Mouse (Mus musculus): Measurements from ENCODE around the gene C9. TPM values are rescaled to one million over a fixed set of nuclear protein-coding genes. Genes with fewer than 3 reads are reported as not detected.

The C9 gene
- polyA plus RNA-seq, 1 experiment: not detected

DNA sequence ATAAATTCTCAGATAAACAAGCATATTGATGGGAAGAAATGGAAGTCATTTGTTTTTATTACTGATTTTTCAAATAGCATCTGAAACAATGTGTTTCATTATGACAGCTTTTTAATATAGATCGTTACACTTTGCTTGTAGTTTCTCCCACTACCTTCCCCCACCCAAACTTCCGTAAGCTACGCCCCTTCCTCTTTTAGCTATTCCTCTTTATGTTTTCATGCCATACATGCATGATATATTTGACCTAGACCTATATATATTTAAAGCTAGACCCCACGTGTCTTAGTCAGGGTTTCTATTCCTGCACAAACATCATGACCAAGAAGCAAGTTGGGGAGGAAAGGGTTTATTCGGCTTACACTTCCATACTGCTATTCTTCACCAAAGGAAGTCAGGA, 29.8 kb upstream of the C9 start:
- no peak overlapping the region for H3K4me3 ChIP-seq (replicated peaks; ENCODE audit: extremely low read depth, low read depth, low read length)
- 66% methylated on average over 5 of the region's 5 CpGs for WGBS
- H3K4me1 ChIP-seq (ENCODE audit: control insufficient read depth, insufficient read depth, low read length): no peaks in the 10 kb centered on the region
- no peak for DNase-seq
- TF ChIP-seq CTCF (IDR thresholded peaks at IDR 0.05; ENCODE audit: insufficient read depth, low read length): no peak
- TF ChIP-seq POLR2A (IDR thresholded peaks at IDR 0.05; ENCODE audit: borderline replicate concordance, extremely low read depth, low read depth, low read length): no peak

DNA sequence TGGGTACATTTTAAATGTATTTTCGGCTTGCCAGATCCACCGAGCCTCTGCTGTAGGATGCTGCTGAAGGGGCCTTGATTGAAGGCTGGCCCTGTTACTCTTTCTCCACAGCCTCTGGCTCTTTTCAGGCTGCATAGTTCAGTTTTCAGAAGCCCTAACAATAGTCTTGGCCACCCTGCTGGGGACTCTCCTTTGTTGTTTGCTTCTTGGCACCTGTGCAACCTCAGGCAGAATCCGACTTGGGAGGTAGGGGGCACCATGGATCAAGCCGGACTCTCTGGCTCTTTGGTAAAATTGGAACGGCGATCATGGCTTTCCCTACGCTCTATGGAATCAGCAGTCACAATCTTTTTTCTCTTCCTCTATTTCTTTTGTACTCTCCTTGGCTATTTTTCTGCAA, 13.3 kb upstream of the C9 start:
- DNase-seq: no peak
- Histone ChIP-seq H3K4me1 (ENCODE audit: control insufficient read depth, insufficient read depth, low read length) (no peaks in the 10 kb centered on the region; the same call in 1 of the 2 replicates), H3K4me3 (replicated peaks; ENCODE audit: extremely low read depth, low read depth, low read length) (no peak overlapping the region)
- TF ChIP-seq POLR2A (IDR thresholded peaks at IDR 0.05; ENCODE audit: borderline replicate concordance, extremely low read depth, low read depth, low read length) (no peak), CTCF (IDR thresholded peaks at IDR 0.05; ENCODE audit: insufficient read depth, low read length) (no peak)
- 81% methylated on average over 7 of the region's 7 CpGs for WGBS

DNA sequence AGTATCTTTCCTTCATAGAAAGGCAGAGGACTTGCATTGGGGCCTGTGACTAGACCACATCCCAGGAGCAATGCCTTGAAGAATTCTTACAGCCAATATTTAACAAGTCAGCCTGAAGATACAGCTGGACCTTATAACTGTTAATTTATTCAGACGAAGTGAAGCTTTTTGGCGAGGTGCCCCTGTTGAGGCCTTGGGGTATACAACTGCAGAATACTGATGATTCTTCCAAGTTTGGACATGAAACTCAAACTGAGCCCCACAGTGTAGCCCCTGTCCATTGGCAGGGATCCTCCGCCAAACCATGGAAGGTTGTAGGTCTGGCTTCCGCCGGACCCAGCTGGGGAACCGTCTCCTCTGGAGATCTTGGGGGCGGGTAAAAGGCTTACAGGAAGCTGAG, 12.7 kb upstream of the C9 start:
- WGBS: 77% methylated on average over 7 of the region's 7 CpGs
- H3K4me3 ChIP-seq (replicated peaks; ENCODE audit: extremely low read depth, low read depth, low read length): no peak overlapping the region
- H3K4me1 ChIP-seq (ENCODE audit: control insufficient read depth, insufficient read depth, low read length): no peaks in the 10 kb centered on the region; the same call in 1 of the 2 replicates
- TF ChIP-seq POLR2A (IDR thresholded peaks at IDR 0.05; ENCODE audit: borderline replicate concordance, extremely low read depth, low read depth, low read length) (no peak), CTCF (IDR thresholded peaks at IDR 0.05; ENCODE audit: insufficient read depth, low read length) (no peak)
- no peak for DNase-seq

DNA sequence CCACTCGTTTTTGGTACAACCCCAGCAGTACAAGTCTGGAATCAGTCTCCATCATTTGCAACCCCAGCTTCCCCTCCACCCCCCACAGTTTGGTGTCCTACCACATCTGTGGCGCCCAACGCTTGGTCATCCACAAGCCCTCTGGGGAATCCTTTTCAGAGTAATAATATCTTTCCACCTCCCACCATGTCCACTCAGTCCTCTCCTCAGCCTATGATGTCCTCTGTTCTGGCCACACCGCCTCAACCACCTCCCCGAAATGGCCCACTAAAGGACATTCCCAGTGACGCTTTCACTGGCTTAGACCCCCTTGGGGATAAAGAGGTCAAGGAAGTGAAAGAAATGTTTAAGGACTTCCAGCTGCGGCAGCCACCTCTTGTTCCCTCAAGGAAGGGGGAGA, 9.8 kb upstream of the C9 start:
- WGBS: 82% methylated on average over 7 of the region's 7 CpGs
- H3K4me1 ChIP-seq (ENCODE audit: control insufficient read depth, insufficient read depth, low read length): no peaks in the 10 kb centered on the region; the same call in 1 of the 2 replicates
- H3K4me3 ChIP-seq (replicated peaks; ENCODE audit: extremely low read depth, low read depth, low read length): no peak overlapping the region
- no peak for DNase-seq
- TF ChIP-seq CTCF (IDR thresholded peaks at IDR 0.05; ENCODE audit: insufficient read depth, low read length) (no peak), POLR2A (IDR thresholded peaks at IDR 0.05; ENCODE audit: borderline replicate concordance, extremely low read depth, low read depth, low read length) (no peak)

DNA sequence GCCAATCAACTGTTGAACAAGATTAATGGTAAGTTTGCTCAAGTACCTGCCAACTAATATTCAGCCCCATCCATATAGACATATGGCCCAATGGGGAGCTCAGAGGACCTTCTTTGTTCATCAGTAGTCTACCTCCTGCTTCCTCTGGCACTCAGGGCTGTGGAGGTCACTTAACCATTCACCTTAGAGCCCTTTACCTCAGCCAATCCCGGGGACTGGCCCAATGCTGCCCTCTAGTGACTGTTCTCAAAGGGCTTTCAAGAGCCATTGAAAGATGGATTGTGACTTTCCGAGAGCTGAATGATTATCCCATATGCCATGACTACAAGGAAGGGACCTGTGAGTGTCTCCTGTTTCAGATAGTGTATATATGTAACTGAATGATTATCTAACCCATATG, 9.4 kb upstream of the C9 start:
- TF ChIP-seq POLR2A (IDR thresholded peaks at IDR 0.05; ENCODE audit: borderline replicate concordance, extremely low read depth, low read depth, low read length) (no peak), CTCF (IDR thresholded peaks at IDR 0.05; ENCODE audit: insufficient read depth, low read length) (peak; percentile 68)
- no peaks in the 10 kb centered on the region; the same call in 1 of the 2 replicates for H3K4me1 ChIP-seq (ENCODE audit: control insufficient read depth, insufficient read depth, low read length)
- WGBS: 25% methylated on average over 2 of the region's 2 CpGs
- no peak overlapping the region for H3K4me3 ChIP-seq (replicated peaks; ENCODE audit: extremely low read depth, low read depth, low read length)
- peak; percentile 31 for DNase-seq

DNA sequence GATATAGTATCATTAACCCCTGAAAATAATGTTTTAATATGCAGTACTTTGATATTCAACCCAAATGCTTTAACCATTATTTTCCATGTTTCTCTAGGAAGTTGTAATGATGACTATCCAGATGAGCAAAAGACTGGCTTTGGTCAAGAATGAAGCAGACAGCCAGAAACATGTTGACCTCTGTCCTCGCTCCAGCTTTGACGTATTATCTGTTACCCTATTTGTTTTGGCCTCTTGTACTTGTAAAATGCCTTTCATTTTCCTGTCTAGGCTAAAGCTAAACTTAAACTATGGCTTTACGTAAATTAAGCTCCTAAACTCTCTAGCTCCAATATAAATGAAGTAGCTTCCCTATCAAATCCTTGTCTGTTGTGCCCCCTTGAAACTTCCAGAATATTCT, 6.4 kb upstream of the C9 start:
- no peak overlapping the region for H3K4me3 ChIP-seq (replicated peaks; ENCODE audit: extremely low read depth, low read depth, low read length)
- 61% methylated on average over 3 of the region's 3 CpGs for whole genome bisulfite sequencing
- DNase-seq: no peak
- TF ChIP-seq CTCF (IDR thresholded peaks at IDR 0.05; ENCODE audit: insufficient read depth, low read length): no peak
- no peak for TF ChIP-seq POLR2A (IDR thresholded peaks at IDR 0.05; ENCODE audit: borderline replicate concordance, extremely low read depth, low read depth, low read length)
- no peaks in the 10 kb centered on the region for H3K4me1 ChIP-seq (ENCODE audit: control insufficient read depth, insufficient read depth, low read length)

DNA sequence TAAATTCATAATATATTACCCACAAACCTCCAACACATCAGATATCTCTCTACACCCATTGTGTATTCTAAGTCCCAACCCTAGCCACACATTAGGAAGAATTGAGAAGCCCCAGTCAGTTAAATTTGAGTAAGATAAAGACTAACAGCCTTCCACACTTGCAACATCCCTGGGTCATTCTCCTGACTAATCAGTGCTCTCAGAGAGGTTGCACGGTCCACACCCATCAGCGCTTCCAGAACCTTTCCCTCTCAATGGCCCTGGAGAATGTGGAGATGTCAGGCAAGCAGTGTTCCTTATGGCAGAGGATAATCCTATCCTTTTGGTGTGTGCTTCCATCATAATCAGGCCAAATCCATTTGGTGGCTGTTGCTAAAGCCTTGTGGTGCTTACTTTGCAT, 675 bp upstream of the C9 start:
- Histone ChIP-seq H3K4me3 (replicated peaks; ENCODE audit: extremely low read depth, low read depth, low read length) (no peak overlapping the region), H3K4me1 (ENCODE audit: control insufficient read depth, insufficient read depth, low read length) (no peaks in the 10 kb centered on the region)
- TF ChIP-seq CTCF (IDR thresholded peaks at IDR 0.05; ENCODE audit: insufficient read depth, low read length) (no peak), POLR2A (IDR thresholded peaks at IDR 0.05; ENCODE audit: borderline replicate concordance, extremely low read depth, low read depth, low read length) (no peak)
- WGBS: 82% methylated on average over 2 of the region's 2 CpGs
- DNase-seq: no peak

DNA sequence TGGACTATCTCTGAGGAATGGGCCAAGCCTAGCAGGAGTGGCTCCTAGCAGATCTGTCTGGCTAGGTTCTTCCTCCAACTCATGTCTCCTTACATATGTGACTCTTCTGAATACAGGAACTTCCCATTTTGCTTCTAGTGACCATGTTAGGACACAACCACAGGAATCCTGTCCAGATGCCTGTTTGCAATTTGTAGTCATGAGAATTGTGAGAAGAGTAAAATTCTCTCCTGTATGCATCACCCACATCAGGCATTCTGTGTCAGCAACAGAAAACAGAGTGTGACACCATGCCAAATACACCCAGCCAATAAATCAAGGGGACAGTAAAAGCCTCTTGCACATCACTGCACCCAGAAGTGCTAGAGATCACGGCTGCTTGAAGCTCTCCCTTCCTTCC, 1.1 kb downstream of the C9 start:
- Histone ChIP-seq H3K4me3 (replicated peaks; ENCODE audit: extremely low read depth, low read depth, low read length) (no peak overlapping the region), H3K4me1 (ENCODE audit: control insufficient read depth, insufficient read depth, low read length) (no peaks in the 10 kb centered on the region)
- WGBS: 62% methylated on average over 1 of the region's 1 CpGs
- no peak for DNase-seq
- TF ChIP-seq CTCF (IDR thresholded peaks at IDR 0.05; ENCODE audit: insufficient read depth, low read length) (no peak), POLR2A (IDR thresholded peaks at IDR 0.05; ENCODE audit: borderline replicate concordance, extremely low read depth, low read depth, low read length) (no peak)

DNA sequence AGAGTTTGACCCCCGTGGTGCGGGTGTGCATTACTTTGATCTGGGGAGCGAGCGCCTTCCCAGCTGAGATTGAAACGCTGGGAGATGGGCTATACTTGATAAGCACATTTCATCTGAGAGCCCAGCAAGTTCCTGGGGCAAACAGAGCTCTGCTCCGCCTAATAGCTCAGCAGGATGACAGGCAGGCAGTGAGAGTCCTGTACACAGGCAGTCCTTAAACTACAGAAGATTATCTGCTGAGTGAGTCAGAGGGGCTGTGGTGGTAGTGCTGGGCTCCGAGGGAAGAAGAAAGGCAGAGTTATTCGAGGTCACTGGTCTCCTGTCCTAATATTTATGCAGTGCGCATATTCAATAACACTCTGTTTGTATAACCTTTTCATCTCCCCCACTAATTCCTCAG, 3.8 kb downstream of the C9 start:
- Histone ChIP-seq H3K4me1 (ENCODE audit: control insufficient read depth, insufficient read depth, low read length) (no peaks in the 10 kb centered on the region), H3K4me3 (replicated peaks; ENCODE audit: extremely low read depth, low read depth, low read length) (no peak overlapping the region)
- no peak for DNase-seq
- TF ChIP-seq POLR2A (IDR thresholded peaks at IDR 0.05; ENCODE audit: borderline replicate concordance, extremely low read depth, low read depth, low read length) (no peak), CTCF (IDR thresholded peaks at IDR 0.05; ENCODE audit: insufficient read depth, low read length) (no peak)
- 22% methylated on average over 9 of the region's 9 CpGs for WGBS

DNA sequence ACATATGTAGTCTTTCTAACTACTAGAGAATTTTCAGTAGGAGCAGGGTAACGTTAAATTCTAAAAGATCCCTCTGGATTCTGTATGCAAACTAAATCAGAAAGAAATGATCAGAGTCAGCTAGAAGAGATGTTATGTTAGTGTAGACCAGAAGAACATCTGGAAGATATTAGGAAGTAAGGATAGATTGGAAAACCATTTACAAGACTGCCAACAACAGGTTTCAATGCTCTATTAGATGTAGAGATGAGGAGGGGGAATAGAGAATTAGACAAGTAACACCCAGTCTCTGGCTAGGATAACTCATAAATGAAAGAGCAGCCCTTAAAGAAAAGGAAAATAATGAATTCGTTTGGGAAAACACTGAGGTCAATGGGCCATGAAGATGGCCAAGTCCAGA, 9.3 kb downstream of the C9 start:
- Histone ChIP-seq H3K4me1 (ENCODE audit: control insufficient read depth, insufficient read depth, low read length) (no peaks in the 10 kb centered on the region), H3K4me3 (replicated peaks; ENCODE audit: extremely low read depth, low read depth, low read length) (no peak overlapping the region)
- no peak for TF ChIP-seq POLR2A (IDR thresholded peaks at IDR 0.05; ENCODE audit: borderline replicate concordance, extremely low read depth, low read depth, low read length)
- no peak for DNase-seq
- 70% methylated on average over 2 of the region's 2 CpGs for WGBS

DNA sequence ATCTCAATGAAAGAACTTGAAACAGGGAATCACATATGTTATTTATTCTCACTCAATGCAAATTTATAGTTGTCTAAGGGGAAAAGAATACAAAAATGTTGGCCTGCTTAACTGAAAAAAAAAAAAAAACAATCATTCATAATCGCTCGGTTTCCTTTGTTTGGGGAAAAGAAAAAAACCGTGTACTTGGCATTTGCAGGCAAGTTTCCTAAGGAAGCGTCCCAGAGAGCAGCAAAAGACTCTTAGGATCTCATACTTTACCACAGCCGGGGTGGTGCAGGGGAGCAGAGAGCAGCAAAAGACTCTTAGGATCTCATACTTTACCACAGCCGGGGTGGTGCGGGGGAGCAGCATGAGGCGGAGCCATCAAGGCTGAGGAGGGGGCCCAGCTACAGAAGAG, 16.3 kb downstream of the C9 start:
- 51% methylated on average over 8 of the region's 8 CpGs for WGBS

More for the DNA sequence above, 16.3 kb downstream of the C9 start:
- Histone ChIP-seq H3K4me3 (replicated peaks; ENCODE audit: extremely low read depth, low read depth, low read length) (no peak overlapping the region), H3K4me1 (ENCODE audit: control insufficient read depth, insufficient read depth, low read length) (no peaks in the 10 kb centered on the region)
- no peak for DNase-seq
- TF ChIP-seq CTCF (IDR thresholded peaks at IDR 0.05; ENCODE audit: insufficient read depth, low read length) (no peak), POLR2A (IDR thresholded peaks at IDR 0.05; ENCODE audit: borderline replicate concordance, extremely low read depth, low read depth, low read length) (no peak)
